Mouse (Mus musculus): ENCODE data around the gene Zbp1. TPM values are rescaled to one million over a fixed set of nuclear protein-coding genes. Genes with fewer than 3 reads are reported as not detected.

Gene Zbp1
- total RNA-seq, 2 experiments from 2014 or later = 0.26 to 1.5 TPM

DNA sequence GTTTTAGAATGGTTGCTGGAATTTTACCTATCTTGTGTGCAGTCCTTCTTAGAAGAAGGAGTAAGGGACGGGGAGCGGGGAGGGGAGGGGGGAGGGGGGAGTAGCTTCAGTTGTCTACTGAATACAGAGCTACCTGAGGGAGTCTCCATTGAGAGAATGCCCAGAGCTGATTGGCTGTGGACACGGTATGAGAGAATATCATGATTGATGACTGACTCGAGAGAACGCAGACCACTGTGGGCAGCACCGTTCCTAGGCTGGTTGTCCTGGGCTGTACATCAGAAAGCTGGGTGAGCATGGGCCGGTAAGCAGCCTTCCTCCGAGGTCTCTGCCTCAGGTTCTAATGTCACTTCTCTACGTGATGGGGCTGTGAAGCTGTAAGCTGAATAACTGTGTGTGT, 2.0 kb upstream of the Zbp1 start:
- intact Hi-C loops (cut with DNase I) = no loop called here
- no peak for DNase-seq (ENCODE audit: low spot score)

DNA sequence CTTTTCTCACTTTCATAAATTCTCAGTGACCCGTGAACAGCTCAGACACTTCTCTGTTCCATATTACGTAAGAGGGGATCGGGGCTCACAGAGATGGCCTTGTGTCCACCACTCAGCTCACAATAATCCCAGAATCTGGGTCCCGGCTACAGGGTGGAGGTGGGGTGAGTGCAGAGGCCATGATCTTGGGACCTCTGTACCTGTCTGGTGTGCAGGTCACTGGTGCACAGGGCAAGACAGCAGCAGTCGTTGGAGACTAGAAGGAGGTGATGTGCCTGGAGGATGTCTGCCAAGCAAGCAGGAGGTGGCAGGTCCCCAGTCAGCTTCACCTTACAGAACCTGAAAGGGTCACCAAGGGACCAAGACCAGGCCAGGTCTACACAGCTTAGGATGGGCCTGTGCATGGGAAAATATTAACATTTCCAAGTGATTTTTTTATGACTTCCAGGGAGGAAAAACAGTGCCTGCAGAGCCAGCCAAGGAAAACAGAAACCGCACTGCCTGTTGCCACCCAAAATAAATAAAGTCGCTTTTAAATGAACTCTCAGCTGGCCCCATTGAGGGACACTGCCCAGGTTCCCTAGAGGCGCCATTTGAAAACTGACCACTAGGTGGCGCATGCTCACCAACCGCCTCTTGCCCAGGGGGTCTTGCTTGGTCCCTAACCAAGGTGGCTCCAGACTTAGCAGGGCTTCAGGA, 682 bp upstream of the Zbp1 start:
- intact Hi-C loops (cut with DNase I) = loop anchor here (1.0 kb wide), 1 partner anchor 326 kb away; no protein-coding TSS in a partner anchor
- DNase-seq (ENCODE audit: low spot score) = no peak

DNA sequence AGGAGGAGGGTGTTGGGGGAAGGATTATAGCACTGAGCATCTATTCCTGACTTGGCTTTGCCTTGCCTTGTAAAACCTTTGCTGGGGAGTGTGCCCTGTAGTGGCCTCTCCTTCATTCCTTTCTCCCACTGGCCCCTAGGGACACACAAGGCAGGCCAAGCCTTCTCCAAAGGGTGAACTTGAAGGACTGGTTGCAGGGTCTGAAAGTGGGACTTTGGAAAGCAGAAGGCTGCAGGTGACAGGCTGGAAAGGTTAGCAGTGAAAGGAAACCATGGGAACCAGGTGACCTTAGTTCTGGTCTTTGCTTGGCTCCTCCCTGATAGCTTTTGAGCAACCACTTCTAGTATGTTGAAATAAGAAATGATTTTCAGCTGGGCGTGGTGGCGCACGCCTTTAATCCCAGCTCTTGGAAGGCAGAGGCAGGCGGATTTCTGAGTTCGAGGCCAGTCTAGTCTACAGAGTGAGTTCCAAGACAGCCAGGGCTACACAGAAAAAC, 912 bp downstream of the Zbp1 start:
- no peak for DNase-seq (ENCODE audit: low spot score)

DNA sequence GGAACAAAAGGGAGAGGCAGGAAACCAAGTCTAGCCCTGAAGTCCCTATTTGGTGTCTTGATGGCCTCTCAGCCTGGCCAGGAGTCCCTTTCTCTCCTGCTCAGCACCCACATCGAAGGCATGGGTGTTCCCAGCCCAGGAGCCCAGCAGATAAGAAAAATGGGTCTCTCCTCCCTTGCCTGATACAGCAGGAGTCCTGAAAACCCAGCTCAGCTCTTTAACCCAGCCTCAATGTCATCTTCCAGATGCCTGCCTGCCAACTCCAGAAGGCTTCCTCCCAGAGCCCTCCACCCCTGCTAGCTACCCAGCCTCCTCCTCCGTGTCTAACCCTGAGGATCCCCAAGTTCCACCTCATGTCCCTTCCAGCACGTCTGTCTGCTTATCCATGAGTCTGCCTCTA, 1.5 kb downstream of the Zbp1 start:
- intact Hi-C loops (cut with DNase I) = no loop called here
- no peak for DNase-seq (ENCODE audit: low spot score)

More for the DNA sequence above, 912 bp downstream of the Zbp1 start:
- intact Hi-C loops (cut with DNase I) = no loop called here

DNA sequence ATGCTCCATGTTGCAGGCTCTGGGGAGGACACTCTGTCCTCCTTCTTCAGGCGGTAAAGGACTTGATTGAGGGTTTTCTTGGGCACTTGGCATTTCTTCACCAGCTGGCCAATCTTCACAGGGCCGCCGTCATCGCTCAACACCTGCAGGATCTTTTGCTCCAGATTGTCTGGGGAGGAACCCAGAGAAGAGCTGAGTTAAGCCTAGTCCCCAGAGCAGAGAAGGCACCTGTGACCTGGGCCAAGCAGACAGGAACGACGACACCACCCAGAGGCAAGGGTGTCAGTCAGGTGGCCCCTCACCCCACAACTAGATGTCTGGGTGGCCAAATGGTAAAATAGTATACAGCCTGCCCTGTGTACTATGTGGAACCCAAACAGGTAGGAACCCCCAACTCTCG, 1.9 kb downstream of the Zbp1 start:
- intact Hi-C loops (cut with DNase I) = no loop called here
- DNase-seq (ENCODE audit: low spot score) = no peak

DNA sequence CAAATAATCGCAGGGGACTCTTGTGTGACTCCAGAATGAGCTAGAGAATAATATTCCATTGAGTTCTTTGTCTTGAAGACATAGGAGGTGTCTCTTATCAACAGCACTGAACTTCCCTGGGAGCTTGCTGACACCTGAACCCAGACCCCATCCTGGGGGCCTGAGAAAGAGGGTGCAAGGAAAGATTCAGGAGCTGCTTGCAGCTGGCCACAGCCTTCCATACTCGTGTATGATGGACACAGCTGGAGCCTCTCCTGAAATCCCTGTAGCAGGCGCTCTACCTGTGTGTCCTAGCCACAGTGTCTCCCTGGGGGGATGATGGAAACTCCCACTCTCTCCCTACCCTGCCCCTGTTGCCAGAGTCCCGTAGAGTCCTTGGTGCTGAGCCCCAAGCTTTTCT, 6.5 kb downstream of the Zbp1 start:
- no peak for DNase-seq (ENCODE audit: low spot score)
- intact Hi-C loops (cut with DNase I) = no loop called here

DNA sequence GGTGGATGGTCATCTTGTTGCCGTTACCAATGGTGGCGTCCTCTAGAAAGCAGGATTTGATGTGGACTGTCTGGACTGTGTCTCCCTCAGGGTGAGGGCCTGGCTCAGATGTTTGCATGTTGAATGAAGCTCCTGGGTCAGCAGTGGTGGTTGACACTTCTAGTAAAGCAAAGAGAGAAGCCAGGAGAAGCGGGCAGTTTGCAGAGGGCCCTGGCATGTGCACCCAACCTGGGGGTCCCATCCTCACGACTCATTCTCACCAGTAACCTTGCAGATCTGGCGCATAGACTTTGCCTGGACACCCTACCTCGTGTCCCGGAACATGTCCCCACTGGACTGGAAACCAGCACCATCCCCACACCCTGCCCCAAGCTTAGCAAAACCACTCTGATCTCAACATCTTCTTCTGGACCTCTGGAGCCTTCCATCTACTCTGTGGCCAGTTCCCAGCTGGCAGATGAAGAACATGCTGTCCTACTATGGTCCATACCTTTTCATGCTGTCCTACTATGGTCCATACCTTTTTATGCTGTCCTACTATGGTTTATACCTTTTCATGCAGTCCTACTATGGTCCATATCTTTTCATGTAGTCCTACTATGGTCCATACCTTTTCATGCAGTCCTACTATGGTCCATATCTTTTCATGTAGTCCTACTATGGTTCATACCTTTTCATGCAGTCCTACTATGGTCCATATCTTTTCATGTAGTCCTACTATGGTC, 9.5 kb downstream of the Zbp1 start:
- DNase-seq (ENCODE audit: low spot score) = no peak
- intact Hi-C loops (cut with DNase I) = no loop called here

DNA sequence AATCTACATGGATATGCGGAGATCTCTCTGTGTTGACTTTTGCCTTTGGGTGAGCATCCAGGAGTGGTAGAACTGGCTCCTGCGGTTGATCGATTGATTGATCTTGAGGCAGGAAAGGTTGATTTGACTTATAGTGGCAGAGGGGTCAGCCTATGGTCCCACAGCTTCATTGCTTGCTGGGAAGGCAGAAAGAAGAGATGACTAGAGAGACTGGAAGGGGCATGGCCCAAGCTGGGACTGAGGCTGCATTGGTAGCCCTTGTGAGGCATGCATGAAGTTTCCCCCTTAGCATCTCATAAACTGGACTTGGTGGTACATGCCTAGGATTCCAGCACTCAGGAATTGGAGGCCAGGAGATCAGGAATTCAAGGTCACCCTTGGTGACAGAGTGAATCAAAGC, 11.7 kb downstream of the Zbp1 start:
- intact Hi-C loops (cut with DNase I) = no loop called here
- DNase-seq (ENCODE audit: low spot score) = no peak

DNA sequence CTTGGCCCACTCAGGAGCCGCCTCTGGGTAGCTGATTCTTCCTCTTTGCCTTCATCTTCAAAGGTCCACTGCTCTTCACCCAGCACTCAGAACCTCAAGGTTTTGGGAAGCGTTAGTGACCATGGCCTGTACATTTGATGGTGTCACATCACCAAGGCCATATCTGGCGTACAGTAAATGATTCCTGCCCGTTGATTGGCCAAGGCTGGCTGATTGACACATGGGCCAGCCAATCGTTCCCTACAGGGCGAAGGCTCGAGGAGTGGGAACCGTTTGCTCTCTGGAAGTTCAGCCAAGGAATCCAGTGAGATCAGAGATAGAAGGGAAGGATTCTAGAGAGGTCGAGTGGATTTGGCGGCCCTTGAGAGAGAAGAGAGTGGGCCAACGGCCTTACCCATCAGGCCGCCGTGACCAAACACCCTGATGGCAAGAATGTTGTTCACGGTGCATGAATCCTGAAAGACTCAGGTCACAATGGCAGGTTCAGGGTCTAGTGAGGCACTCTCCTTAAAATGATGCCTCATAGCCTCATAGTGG, 13.1 kb downstream of the Zbp1 start:
- no peak for DNase-seq (ENCODE audit: low spot score)
- intact Hi-C loops (cut with DNase I) = no loop called here

DNA sequence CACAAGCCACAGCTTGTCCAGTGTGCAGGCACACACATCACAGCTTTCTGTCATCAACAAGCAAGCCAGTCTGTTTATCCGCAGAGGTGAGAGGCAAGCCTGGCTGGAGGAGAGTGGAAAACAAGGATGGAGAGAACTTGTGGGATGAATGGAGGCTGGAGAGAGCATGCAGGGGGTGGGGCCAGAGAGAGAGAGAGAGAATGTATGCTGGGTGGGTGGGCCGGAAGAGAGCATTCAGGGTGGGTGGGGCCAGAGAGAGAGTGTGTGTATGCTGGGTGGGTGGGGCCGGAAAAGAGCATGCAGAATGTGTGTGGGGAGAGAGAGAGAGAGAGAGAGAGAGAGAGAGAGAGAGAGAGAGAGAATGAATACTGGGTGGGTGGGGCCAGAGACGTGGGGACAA, 14.1 kb downstream of the Zbp1 start:
- no peak for DNase-seq (ENCODE audit: low spot score)
- intact Hi-C loops (cut with DNase I) = no loop called here

DNA sequence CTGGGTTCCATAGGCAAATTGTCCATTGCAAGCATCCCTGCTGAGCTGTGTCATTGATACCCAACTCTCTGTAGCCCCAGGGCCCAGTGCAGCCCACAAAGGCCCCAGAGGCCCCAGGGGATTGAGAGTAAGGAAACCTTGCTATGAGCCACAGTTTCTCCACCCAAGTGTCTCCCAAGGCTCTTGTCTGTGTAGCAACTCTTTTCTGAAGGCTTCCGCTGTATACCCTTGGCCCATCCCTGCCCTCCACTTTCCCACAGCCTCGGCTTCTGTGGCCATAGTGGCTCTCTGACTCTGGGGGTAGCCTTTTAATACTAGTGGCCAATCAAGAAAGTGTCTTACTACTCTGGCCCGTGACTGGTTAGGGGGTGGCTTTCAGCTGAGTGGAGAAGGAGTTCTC, 15.0 kb downstream of the Zbp1 start:
- DNase-seq (ENCODE audit: low spot score) = no peak
- intact Hi-C loops (cut with DNase I) = no loop called here

DNA sequence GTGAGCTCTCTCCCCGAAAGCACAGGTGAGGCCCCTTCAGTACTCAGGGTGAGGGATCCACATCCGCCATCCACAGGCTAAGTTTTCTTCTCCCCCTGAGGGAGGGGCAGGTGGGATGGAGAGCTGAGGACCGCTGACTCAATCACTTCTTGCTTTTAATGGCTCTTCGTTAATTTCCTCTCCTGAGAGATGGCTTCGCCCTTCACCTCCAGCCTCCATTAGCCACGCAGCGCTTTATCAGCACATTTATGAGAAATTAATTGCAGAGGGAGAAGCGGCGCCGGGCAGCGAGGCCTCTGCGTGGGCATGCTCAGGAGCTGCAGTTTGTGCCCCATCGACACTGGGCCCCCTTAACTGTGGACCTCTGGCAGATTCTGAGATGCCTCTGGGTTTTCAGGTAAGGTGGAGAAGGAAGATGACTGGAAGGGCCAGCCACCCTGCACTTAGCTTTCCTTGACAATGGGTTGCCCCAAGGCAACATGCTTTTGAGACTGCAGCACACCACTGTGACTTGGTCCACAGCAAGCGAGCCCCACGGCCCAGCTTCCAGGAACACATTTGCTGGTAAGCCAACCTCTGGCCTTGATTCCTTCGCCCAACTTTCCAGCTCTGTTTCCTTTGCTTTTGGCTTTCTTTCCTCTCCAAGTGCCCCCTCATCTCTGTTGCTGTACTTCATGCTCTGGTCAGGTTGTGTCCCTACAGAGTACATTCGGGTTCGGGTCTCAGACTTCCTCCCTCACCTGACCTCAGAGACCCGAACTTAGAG, 15.6 kb downstream of the Zbp1 start:
- DNase-seq (ENCODE audit: low spot score) = no peak
- intact Hi-C loops (cut with DNase I) = no loop called here

DNA sequence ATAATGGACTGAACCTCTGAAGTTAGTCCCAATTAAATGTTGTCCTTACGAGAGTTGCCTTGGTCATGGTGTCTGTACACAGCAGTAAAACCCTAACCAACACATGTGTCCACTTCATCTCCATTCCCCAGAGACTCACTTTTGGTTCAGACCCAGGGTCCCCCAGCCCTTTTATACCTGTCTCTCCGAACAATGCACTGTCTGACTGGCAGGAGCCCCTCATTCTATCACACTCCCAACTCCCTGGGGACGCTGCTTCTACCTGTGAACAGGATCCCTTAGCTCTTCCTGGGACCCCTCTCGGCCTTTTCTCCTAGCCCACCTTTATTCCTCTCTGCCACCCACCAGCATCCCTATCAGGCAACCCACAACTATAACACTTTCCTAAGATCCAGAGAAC, 23.9 kb downstream of the Zbp1 start:
- intact Hi-C loops (cut with DNase I) = no loop called here
- DNase-seq (ENCODE audit: low spot score) = no peak

DNA sequence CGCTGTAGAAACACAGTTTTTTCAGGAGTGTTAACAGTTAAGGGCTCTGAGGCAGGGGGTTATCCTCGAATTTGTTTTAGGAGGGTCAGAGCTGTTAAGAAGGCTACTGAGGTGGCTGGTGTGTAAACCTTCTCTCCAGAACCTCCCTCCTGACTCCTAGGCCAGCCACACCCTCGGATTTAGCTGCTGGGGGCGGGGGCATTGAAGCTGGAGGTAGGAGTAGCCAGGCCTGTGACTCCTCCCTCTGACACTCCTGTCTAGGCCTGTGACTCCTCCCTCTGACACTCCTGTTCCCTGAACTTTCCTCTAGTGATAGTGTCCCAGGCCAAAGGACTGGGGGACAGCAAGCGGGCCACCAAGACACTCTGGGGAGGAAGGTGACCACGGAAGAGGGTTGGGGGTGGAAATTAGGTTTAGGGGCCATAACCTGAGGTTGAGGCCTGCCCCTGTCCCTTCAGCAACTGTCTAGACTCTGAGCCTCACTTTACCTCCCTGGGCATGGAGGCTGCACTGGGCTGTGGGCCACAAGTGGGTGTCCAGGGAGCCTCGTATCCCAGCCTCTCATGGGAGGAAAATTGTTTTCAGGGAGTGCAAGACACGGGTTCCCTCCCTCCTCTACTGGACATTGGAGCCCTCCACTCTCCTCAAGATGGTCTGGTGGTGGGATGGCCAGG, 31.4 kb downstream of the Zbp1 start:
- intact Hi-C loops (cut with DNase I) = loop anchor here (5.0 to 10.0 kb wide), 4 partner anchors 40 to 1717 kb away; partner anchors contain the start of genes Gnas and Rae1
- DNase-seq (ENCODE audit: low spot score) = no peak

DNA sequence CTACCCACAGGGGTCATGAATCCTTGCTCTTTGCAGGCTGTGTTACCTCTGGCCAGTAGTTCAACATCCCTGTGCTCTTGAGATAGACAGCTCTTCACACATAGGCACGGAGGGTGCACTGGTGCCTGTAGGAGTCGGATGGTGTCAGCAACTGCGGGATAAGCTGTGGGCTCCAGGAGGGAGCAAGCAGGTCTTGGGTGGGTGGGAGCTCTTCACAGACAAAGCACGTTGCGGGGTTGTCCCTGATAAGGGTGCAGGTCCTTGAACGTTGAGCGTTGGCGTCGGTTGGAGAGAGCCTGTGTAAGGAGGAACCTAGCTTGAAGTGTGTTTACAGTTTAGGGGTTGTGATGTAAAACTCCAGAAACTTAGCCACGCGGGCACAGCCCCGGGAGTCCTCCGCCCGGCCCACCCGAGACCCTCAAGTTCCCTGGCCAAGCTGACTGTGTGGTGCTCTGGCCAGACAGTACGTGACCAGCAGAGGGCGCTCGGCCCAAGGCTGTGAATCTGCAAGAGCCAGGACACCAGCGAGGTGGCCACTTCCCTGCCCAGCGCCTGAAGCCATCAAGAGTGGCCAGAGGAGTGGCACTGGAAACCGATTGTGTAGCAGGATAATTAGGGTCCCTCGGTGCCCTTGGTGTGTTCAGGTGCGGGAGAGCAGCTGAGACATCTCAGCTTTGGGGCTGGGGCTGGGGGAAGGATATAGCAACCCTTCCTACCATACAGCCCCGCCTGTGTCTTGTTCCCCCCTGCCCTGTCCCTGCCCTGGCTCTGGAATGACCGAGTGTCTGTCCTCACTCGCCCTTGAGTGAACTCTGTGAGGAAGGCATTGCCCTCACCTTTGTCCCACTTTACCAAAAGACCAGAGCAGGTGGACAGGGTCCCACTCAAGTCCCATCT, 32.4 kb downstream of the Zbp1 start:
- DNase-seq (ENCODE audit: low spot score) = peak; percentile 53
- intact Hi-C loops (cut with DNase I) = loop anchor here (1.0 to 10.0 kb wide), 7 partner anchors 41 to 1719 kb away; partner anchors contain the start of genes Gnas and Rae1

DNA sequence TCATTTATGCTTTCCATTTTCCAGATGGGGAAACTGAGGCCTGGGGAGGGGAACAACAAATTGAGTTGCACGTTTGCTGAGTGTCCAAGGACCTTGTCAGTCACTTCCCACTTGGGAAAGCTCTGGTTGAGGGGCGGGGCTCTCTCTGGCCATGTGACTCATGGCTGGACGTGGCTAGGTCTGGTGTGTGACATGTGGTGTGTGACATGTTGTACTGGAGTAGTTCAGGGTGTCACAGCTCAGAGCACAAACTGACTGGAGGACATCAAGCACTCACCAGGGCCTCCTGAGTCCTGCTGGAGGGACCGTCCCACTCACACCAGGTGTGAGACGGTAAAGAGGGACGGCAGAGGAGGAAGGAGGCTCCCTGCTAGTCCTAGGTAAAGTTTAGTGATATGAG, 33.4 kb downstream of the Zbp1 start:
- intact Hi-C loops (cut with DNase I) = loop anchor here (2.0 to 10.0 kb wide), 5 partner anchors 20 to 1720 kb away; partner anchors contain the start of genes Gnas and Rae1

DNA sequence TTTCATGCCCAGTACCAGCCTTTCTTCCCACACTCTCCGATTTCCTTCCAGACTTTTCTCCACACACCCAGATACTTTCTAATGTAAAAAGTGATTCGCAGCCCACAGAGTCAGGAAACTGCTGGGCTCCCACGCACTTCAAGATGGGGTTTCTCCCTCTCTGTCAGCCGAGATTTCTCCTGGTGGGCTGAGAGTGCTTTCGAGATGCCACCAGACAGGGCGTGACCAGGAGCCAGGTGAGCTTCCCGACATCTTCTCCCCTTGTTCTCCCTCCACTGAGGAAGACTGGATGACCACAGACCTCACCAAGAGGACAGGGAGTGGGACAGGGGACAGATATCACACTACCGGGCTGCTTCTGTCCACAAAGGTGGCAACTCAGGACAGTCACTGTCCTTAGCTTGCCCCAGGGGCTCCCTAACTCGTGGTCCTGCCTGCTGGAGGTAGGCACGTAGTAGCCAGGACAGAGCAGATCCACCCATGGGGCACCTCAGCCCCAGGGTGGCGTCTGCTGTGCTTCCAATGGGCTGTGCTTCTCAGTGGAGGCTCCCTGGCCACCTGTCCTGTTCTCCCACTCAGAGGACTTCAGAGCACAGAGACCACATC, 34.1 kb downstream of the Zbp1 start:
- DNase-seq (ENCODE audit: low spot score) = no peak
- intact Hi-C loops (cut with DNase I) = loop anchor here (1.0 to 10.0 kb wide), 6 partner anchors 20 to 1720 kb away; partner anchors contain the start of genes Gnas and Rae1

More for the DNA sequence above, 33.4 kb downstream of the Zbp1 start:
- DNase-seq (ENCODE audit: low spot score) = no peak

DNA sequence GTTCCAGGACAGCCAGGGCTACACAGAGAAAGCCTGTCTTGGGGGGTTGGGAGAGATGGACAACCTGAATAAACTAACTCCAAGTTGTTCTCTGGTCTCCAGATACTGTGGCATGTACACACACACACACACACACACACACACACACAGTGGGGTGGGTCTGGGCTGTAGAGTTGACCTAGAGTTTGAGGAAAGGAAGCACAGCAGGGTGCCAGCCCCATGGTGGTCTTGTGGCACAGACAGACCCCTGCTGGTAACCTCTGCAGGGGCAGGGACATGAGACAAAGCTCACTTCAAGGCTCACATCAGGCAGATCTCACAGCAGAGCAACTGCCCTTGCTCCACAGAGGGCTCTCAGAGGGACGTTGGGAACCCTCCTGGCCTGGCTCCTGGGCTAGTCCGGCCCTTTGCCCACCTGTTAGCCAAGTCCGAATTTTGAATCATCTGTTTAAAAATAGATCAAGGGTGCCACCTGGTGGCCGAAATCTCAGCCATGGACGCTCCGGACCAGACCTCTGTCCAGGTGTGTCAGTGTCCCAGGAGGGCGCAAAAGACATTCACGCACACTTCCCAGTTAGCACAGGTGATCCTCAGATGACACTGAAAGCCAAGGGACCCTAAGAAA, 34.8 kb downstream of the Zbp1 start:
- intact Hi-C loops (cut with DNase I) = loop anchor here (1.0 to 10.0 kb wide), 5 partner anchors 19 to 1721 kb away; partner anchors contain the start of genes Gnas and Rae1
- DNase-seq (ENCODE audit: low spot score) = no peak

All from heart, postnatal 25 days (tissue).